Mouse (Mus musculus): ENCODE data around the gene Fras1. TPM values are rescaled to one million over a fixed set of nuclear protein-coding genes. Genes with fewer than 3 reads are reported as not detected.

Gene Fras1
- polyA plus RNA-seq, 1 experiment from 2014 or later, result 3.4 TPM

DNA sequence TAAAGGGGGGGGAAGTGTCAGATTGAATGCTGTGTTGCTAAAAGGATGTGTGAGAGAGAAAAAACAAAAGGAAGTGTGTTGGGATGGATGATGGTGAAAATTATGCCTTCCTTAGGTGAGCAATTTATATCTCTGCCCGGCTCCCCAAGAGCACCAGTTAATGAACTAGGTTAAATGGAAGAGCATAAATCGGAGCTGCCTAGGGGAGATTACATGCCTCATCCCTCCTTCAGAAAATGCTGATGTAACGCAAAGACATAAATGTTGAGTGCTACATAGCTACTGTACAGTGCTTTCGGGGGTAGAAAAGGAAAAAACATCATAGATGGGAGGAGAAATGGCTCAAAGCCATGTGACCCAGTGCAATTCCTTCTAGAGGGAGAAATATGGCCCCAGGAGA, 339.0 kb downstream of the Fras1 start:
- Histone ChIP-seq H3K4me2 (replicated peaks; ENCODE audit: low read depth) (no peak overlapping the region), H3K36me3 (ENCODE audit: control insufficient read depth, insufficient read depth, low read length) (no peaks in the 10 kb centered on the region), H3K4me3 (ENCODE audit: low read depth, low read length) (no peak overlapping the region), H3K9me3 (ENCODE audit: control insufficient read depth, low read length) (no peaks in the 10 kb centered on the region), H3K4me1 (replicated peaks; ENCODE audit: control insufficient read depth, insufficient read depth) (no peaks in the 10 kb centered on the region), H3K27me3 (ENCODE audit: control insufficient read depth, insufficient read depth, low read length) (no peaks in the 10 kb centered on the region), H3K27ac (replicated peaks) (no peak overlapping the region), H3K9ac (ENCODE audit: low read length) (no peak overlapping the region)
- DNase-seq (ENCODE audit: low spot score), result no peak
- WGBS, result 74% methylated on average over 4 of the region's 4 CpGs
- TF ChIP-seq EP300 (optimal IDR thresholded peaks at IDR 0.05), result no peak
- no peak for TF ChIP-seq CTCF (IDR thresholded peaks at IDR 0.05; ENCODE audit: low read depth)
- ATAC-seq (ENCODE audit: low FRiP score, low TSS enrichment), result no peak

GRCm38 (mm10) chr5:96716273-96717034, 342.7 kb downstream of the Fras1 start:
- no peak overlapping the region for H3K4me2 ChIP-seq (replicated peaks; ENCODE audit: low read depth)
- WGBS, result 64% methylated on average over 8 of the region's 8 CpGs
- TF ChIP-seq EP300 (optimal IDR thresholded peaks at IDR 0.05) (no peak), CTCF (IDR thresholded peaks at IDR 0.05; ENCODE audit: low read depth) (no peak)
- H3K9me3 ChIP-seq (ENCODE audit: control insufficient read depth, low read length), result no peaks in the 10 kb centered on the region
- DNase-seq (ENCODE audit: low spot score) (no peak), ATAC-seq (ENCODE audit: low FRiP score, low TSS enrichment) (no peak)
- no peaks in the 10 kb centered on the region for H3K4me1 ChIP-seq (replicated peaks; ENCODE audit: control insufficient read depth, insufficient read depth)
- no peak overlapping the region for H3K9ac ChIP-seq (ENCODE audit: low read length)
- H3K36me3 ChIP-seq (ENCODE audit: control insufficient read depth, insufficient read depth, low read length), result no peaks in the 10 kb centered on the region
- no peak overlapping the region for H3K27ac ChIP-seq (replicated peaks)
- H3K4me3 ChIP-seq (ENCODE audit: low read depth, low read length), result no peak overlapping the region
- H3K27me3 ChIP-seq (ENCODE audit: control insufficient read depth, insufficient read depth, low read length), result no peaks in the 10 kb centered on the region

DNA sequence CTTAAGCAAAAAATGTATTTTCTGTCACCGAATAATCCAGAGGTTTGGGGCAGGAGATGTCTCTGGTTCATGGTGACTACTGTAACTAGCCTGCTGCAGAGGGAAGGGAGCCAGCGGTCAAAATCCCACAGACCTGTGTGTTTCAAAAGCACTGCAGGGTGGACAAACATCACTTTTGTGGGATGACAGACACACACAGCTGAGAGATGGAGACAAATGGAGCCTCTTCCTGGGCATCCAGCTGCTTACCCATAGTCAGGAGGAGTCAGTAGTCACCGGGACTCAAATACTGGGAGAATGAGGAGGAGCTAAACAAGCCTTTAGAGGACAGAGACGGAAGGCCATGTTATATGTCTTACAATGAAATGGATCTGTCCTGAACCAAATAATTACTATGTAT, 343.9 kb downstream of the Fras1 start:
- no peak overlapping the region for H3K4me3 ChIP-seq (ENCODE audit: low read depth, low read length)
- H3K27ac ChIP-seq (replicated peaks), result no peak overlapping the region
- H3K4me1 ChIP-seq (replicated peaks; ENCODE audit: control insufficient read depth, insufficient read depth), result no peaks in the 10 kb centered on the region
- no peak overlapping the region for H3K9ac ChIP-seq (ENCODE audit: low read length)
- no peaks in the 10 kb centered on the region for H3K27me3 ChIP-seq (ENCODE audit: control insufficient read depth, insufficient read depth, low read length)
- ATAC-seq (ENCODE audit: low FRiP score, low TSS enrichment) (no peak), DNase-seq (ENCODE audit: low spot score) (no peak)
- no peak overlapping the region for H3K4me2 ChIP-seq (replicated peaks; ENCODE audit: low read depth)
- 87% methylated on average over 4 of the region's 4 CpGs for WGBS
- TF ChIP-seq CTCF (IDR thresholded peaks at IDR 0.05; ENCODE audit: low read depth) (no peak), EP300 (optimal IDR thresholded peaks at IDR 0.05) (no peak)
- no peaks in the 10 kb centered on the region; the same call in 1 of the 2 replicates for H3K36me3 ChIP-seq (ENCODE audit: control insufficient read depth, insufficient read depth, low read length)
- no peaks in the 10 kb centered on the region for H3K9me3 ChIP-seq (ENCODE audit: control insufficient read depth, low read length)

- H3K27me3 ChIP-seq (ENCODE audit: control insufficient read depth, insufficient read depth, low read length), result no peaks in the 10 kb centered on the region
- no peak overlapping the region for H3K27ac ChIP-seq (replicated peaks)
- H3K4me2 ChIP-seq (replicated peaks; ENCODE audit: low read depth), result no peak overlapping the region
- H3K4me1 ChIP-seq (replicated peaks; ENCODE audit: control insufficient read depth, insufficient read depth), result no peaks in the 10 kb centered on the region
- ATAC-seq (ENCODE audit: low FRiP score, low TSS enrichment) (no peak), DNase-seq (ENCODE audit: low spot score) (no peak)
- H3K9me3 ChIP-seq (ENCODE audit: control insufficient read depth, low read length), result no peaks in the 10 kb centered on the region
- 80% methylated on average over 5 of the region's 5 CpGs for WGBS
- H3K4me3 ChIP-seq (ENCODE audit: low read depth, low read length), result no peak overlapping the region
- no peaks in the 10 kb centered on the region; the same call in 1 of the 2 replicates for H3K36me3 ChIP-seq (ENCODE audit: control insufficient read depth, insufficient read depth, low read length)
- no peak overlapping the region for H3K9ac ChIP-seq (ENCODE audit: low read length)
- no peak for TF ChIP-seq EP300 (optimal IDR thresholded peaks at IDR 0.05)
- TF ChIP-seq CTCF (IDR thresholded peaks at IDR 0.05; ENCODE audit: low read depth), result no peak
Measured at GRCm38 (mm10) chr5:96718601-96719000, 344.8 kb downstream of the Fras1 start.

- H3K4me1 ChIP-seq (replicated peaks; ENCODE audit: control insufficient read depth, insufficient read depth), result no peaks in the 10 kb centered on the region
- H3K4me3 ChIP-seq (ENCODE audit: low read depth, low read length), result no peak overlapping the region
- no peak overlapping the region for H3K27ac ChIP-seq (replicated peaks)
- H3K9ac ChIP-seq (ENCODE audit: low read length), result no peak overlapping the region
- no peak overlapping the region for H3K4me2 ChIP-seq (replicated peaks; ENCODE audit: low read depth)
- 91% methylated on average over 5 of the region's 5 CpGs for WGBS
- no peaks in the 10 kb centered on the region; the same call in 1 of the 2 replicates for H3K36me3 ChIP-seq (ENCODE audit: control insufficient read depth, insufficient read depth, low read length)
- H3K27me3 ChIP-seq (ENCODE audit: control insufficient read depth, insufficient read depth, low read length), result no peaks in the 10 kb centered on the region
- no peak for TF ChIP-seq CTCF (IDR thresholded peaks at IDR 0.05; ENCODE audit: low read depth)
- TF ChIP-seq EP300 (optimal IDR thresholded peaks at IDR 0.05), result no peak
- ATAC-seq (ENCODE audit: low FRiP score, low TSS enrichment), result no peak
- no peaks in the 10 kb centered on the region for H3K9me3 ChIP-seq (ENCODE audit: control insufficient read depth, low read length)
- no peak for DNase-seq (ENCODE audit: low spot score)
Measured at GRCm38 (mm10) chr5:96719221-96719620, 345.5 kb downstream of the Fras1 start.

GRCm38 (mm10) chr5:96722690-96723089, 348.9 kb downstream of the Fras1 start:
- DNase-seq (ENCODE audit: low spot score) (no peak), ATAC-seq (ENCODE audit: low FRiP score, low TSS enrichment) (no peak)
- H3K4me3 ChIP-seq (ENCODE audit: low read depth, low read length), result no peak overlapping the region
- TF ChIP-seq EP300 (optimal IDR thresholded peaks at IDR 0.05), result no peak
- no peak for TF ChIP-seq CTCF (IDR thresholded peaks at IDR 0.05; ENCODE audit: low read depth)
- WGBS, result 59% methylated on average over 3 of the region's 3 CpGs
- H3K4me2 ChIP-seq (replicated peaks; ENCODE audit: low read depth), result no peak overlapping the region
- no peaks in the 10 kb centered on the region for H3K4me1 ChIP-seq (replicated peaks; ENCODE audit: control insufficient read depth, insufficient read depth)
- H3K9me3 ChIP-seq (ENCODE audit: control insufficient read depth, low read length), result no peaks in the 10 kb centered on the region
- no peaks in the 10 kb centered on the region; the same call in 1 of the 2 replicates for H3K36me3 ChIP-seq (ENCODE audit: control insufficient read depth, insufficient read depth, low read length)
- no peak overlapping the region for H3K9ac ChIP-seq (ENCODE audit: low read length)
- no peaks in the 10 kb centered on the region for H3K27me3 ChIP-seq (ENCODE audit: control insufficient read depth, insufficient read depth, low read length)
- H3K27ac ChIP-seq (replicated peaks), result no peak overlapping the region

Data from stomach, postnatal 0 days (tissue).